Comparison of ENCODE assay signal across 28 mouse cellular contexts in the genomic region with DNA sequence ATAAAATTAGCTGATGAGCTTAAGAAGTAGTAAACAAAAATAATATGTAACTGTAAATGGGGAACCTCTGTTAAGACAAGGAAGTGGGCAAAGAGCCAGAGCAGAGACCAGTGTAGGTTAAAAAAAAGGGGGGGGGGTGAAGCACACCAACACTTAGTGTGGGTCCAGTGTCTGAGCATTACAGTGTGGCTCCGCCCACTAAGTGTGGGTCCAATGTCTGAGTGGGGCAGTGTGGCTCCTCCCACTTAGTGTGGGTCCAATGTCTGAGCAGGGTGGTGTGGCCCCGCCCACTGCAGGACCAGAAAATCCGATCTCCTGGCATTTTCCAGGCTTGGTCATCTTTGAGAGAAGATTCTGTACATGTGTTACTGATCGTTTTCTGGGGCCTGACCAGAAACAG.
DNase-seq lines count a peak whose midpoint lies in the region; ATAC-seq lines count a peak whose summit lies in the region.
"Had no signal": no experiment of that assay in that cellular context is flagged by ENCODE, and none has a peak within 500 bp of the region (broad histone marks: within the 10 kb centered on the region; RNA-seq: fewer than 3 reads in every experiment).

No protein-coding gene starts in this region.

- DNase-seq in heart, postnatal 36 days, result no peak
- DNase-seq in kidney, postnatal 4 days, result peak; percentile 14 to 26
- no peak for DNase-seq in kidney, adult 11 months
- DNase-seq in ZHBTc4 (ENCODE audit: low read depth, low spot score), result peak; percentile 44
- DNase-seq in layer of hippocampus, adult 8-10 months (ENCODE audit: low spot score in 2 of 2), result no peak
- no peak for DNase-seq in layer of hippocampus, adult 11-12 months (ENCODE audit: low spot score)
- DNase-seq: adrenal gland, adult 8-10 months; B cell, adult 2 months; cerebellum, adult 11-12 months; cerebellum, postnatal 10 days; embryo, embryonic 11 days; gastrocnemius, postnatal 14 days; heart, postnatal 10 days; lung, postnatal 4 days; right cerebral cortex, postnatal 25 days; spleen, adult 18-20 months had no signal

- H3K4me3 ChIP-seq in heart, embryonic 11.5 days (ENCODE audit: low read depth, low read length), result no peak overlapping the region
- H3K4me3 ChIP-seq: limb, embryonic 15.5 days; midbrain, embryonic 10.5 days had no signal

- H3K9me3 ChIP-seq in heart, embryonic 11.5 days (replicated peaks; ENCODE audit: control insufficient read depth, low read length), result no peaks in the 10 kb centered on the region
- H3K9me3 ChIP-seq: limb, embryonic 15.5 days; midbrain, embryonic 10.5 days had no signal

- no peak overlapping the region for H3K27ac ChIP-seq in heart, embryonic 11.5 days (ENCODE audit: low read depth, low read length)
- H3K27ac ChIP-seq: hindbrain, embryonic 14.5 days; limb, embryonic 15.5 days; liver, embryonic 14.5 days; midbrain, embryonic 10.5 days had no signal

- no peak overlapping the region for H3K9ac ChIP-seq in heart, embryonic 11.5 days (ENCODE audit: low read depth, low read length)
- H3K9ac ChIP-seq: hindbrain, embryonic 14.5 days; limb, embryonic 15.5 days; liver, embryonic 14.5 days had no signal

- H3K4me1 ChIP-seq in heart, embryonic 11.5 days (ENCODE audit: control insufficient read depth, insufficient read depth, low read length), result peaks cover under 1% of the 10 kb centered on the region; the same call in 1 of the 2 replicates

- intact Hi-C loops in heart, postnatal 36 days (cut with DNase I), result no loop called here

- H3K4me2 ChIP-seq in heart, embryonic 11.5 days, result no peak overlapping the region
- H3K4me2 ChIP-seq: hindbrain, embryonic 14.5 days; limb, embryonic 15.5 days had no signal

- WGBS in heart, embryonic 11.5 days (ENCODE audit: insufficient replicate concordance), result 82% methylated on average over 4 of the region's 4 CpGs

- no peaks in the 10 kb centered on the region for H3K27me3 ChIP-seq in heart, embryonic 11.5 days (ENCODE audit: control insufficient read depth, insufficient read depth, low read length)
- H3K27me3 ChIP-seq: CH12.LX; limb, embryonic 15.5 days; Patski had no signal

- ATAC-seq in heart, embryonic 11.5 days (replicated peaks; ENCODE audit: insufficient number of reproducible peaks, low FRiP score, low TSS enrichment), result peak; percentile 63; the same call in 1 of the 2 replicates
- ATAC-seq in hematopoietic stem cell, adult 5-6 weeks (replicated peaks in 1 of 2; ENCODE audit: insufficient read depth in 1 of 2, low FRiP score in 2 of 2, low TSS enrichment in 1 of 2, low read depth in 1 of 2, poor library complexity in 2 of 2, severe bottlenecking in 2 of 2), result peak; percentile 62 to 73; a peak in 3 of 4 replicates
- ATAC-seq: activated CD4-positive, CD25-positive, alpha-beta regulatory T cell, adult 4 months; forebrain, embryonic 16.5 days; inflammation-experienced regulatory T-cells, adult 6 months; Patski had no signal

- H3K36me3 ChIP-seq in heart, embryonic 11.5 days (ENCODE audit: control insufficient read depth, insufficient read depth, low read length), result no peaks in the 10 kb centered on the region
- H3K36me3 ChIP-seq: G1E; midbrain, embryonic 10.5 days had no signal

Comparison
In these comparisons a context has a peak if more than half of its experiments do, and no peak if none do; other contexts are left out.
1. DNase-seq: peak in kidney, postnatal 4 days (2 of 2) and ZHBTc4 (single experiment); none in heart, postnatal 36 days (0 of 2), kidney, adult 11 months (single experiment), layer of hippocampus, adult 8-10 months (0 of 2) and layer of hippocampus, adult 11-12 months (single experiment).